Mouse (Mus musculus) MEL (cell line): ENCODE data around the gene Arhgap23. TPM values are rescaled to one million over a fixed set of nuclear protein-coding genes. Genes with fewer than 3 reads are reported as not detected.
A peak's percentile ranks its signal among the peaks of the same experiment; 100 is the strongest.

Source experiments
- DNase-seq: peaks from one replicate; pipeline ENCODE4 v3.0.0; 2011; ENCODE audit warnings: low read depth, low spot score
- H3K27ac ChIP-seq: 2 replicates; pipeline ENCODE4 v1.5.1; 2012; ENCODE audit warnings: low read depth, mild to moderate bottlenecking, control low read depth, low read length, moderate library complexity; ENCODE audit not compliant: control insufficient read depth
- H3K27me3 ChIP-seq, 2 experiments: fragments of 150-350 bp in 1 of 2; sonication (generic) in 1 of 2; 2 replicates each; pipeline ENCODE4 v1.6.1; 2012; ENCODE audit warnings: low read length in 2 of 2, mild to moderate bottlenecking in 2 of 2, improper control_type of control experiment in 1 of 2, moderate library complexity in 1 of 2; ENCODE audit not compliant: insufficient read depth in 2 of 2, control insufficient read depth in 1 of 2
- H3K36me3 ChIP-seq, 2 experiments: 2 replicates each; pipeline ENCODE4 v1.6.1; 2012 to 2014; ENCODE audit warnings: low read length in 2 of 2, improper control_type of control experiment in 1 of 2, inconsistent platforms in 1 of 2, mild to moderate bottlenecking in 1 of 2; ENCODE audit not compliant: insufficient read depth in 2 of 2, control insufficient read depth in 1 of 2
- H3K4me1 ChIP-seq, 2 experiments: fragments of 150-350 bp in 1 of 2; sonication (generic) in 1 of 2; 2 replicates each; pipeline ENCODE4 v1.6.1; 2012; ENCODE audit warnings: low read length in 2 of 2, improper control_type of control experiment in 1 of 2, mild to moderate bottlenecking in 1 of 2; ENCODE audit not compliant: insufficient read depth in 2 of 2, control insufficient read depth in 1 of 2
- H3K4me3 ChIP-seq, 2 experiments: fragments of 150-350 bp in 1 of 2; sonication (generic) in 1 of 2; 2 replicates each; pipeline ENCODE4 v1.5.1; 2012; ENCODE audit warnings: low read depth in 2 of 2, low read length in 2 of 2, mild to moderate bottlenecking in 2 of 2, moderate library complexity in 2 of 2, control low read depth in 1 of 2, improper control_type of control experiment in 1 of 2; ENCODE audit not compliant: control insufficient read depth in 1 of 2, insufficient read depth in 1 of 2
- H3K79me2 ChIP-seq: 2 replicates; pipeline ENCODE4 v1.6.1; 2012; ENCODE audit warnings: mild to moderate bottlenecking, low read length, moderate library complexity; ENCODE audit not compliant: control insufficient read depth, poor library complexity, insufficient read depth
- H3K9ac ChIP-seq: 2 replicates; pipeline ENCODE4 v1.6.1; 2012; ENCODE audit warnings: low read depth, mild to moderate bottlenecking, control low read depth, low read length, moderate library complexity; ENCODE audit not compliant: control insufficient read depth, poor library complexity, severe bottlenecking
- H3K9me3 ChIP-seq: fragments of 150-350 bp; sonication (generic); replicated peaks from 2 replicates; pipeline ENCODE4 v1.6.1; 2012; ENCODE audit warnings: mild to moderate bottlenecking, low read length, improper control_type of control experiment, moderate library complexity; ENCODE audit not compliant: insufficient read depth
- BHLHE40 ChIP-seq: IDR thresholded peaks from 2 replicates; pipeline ENCODE4 v1.6.1; 2012; ENCODE audit warnings: low read depth, mild to moderate bottlenecking, inconsistent platforms, low read length, improper control_type of control experiment, borderline replicate concordance
- CHD2 ChIP-seq: IDR thresholded peaks from 2 replicates; pipeline ENCODE4 v1.6.1; 2011; ENCODE audit warnings: low read length, improper control_type of control experiment
- CTCF ChIP-seq, 3 experiments: IDR thresholded peaks in 2 of 3; conservative IDR thresholded peaks in 1 of 3; 2 replicates each; pipeline ENCODE4 v1.5.1; 2011 to 2012; ENCODE audit warnings: low read length in 3 of 3, low read depth in 2 of 3, mild to moderate bottlenecking in 2 of 3, improper control_type of control experiment in 1 of 3, inconsistent platforms in 1 of 3, mixed read lengths in 1 of 3, moderate library complexity in 1 of 3; ENCODE audit not compliant: control insufficient read depth in 1 of 3, insufficient read depth in 1 of 3, poor library complexity in 1 of 3, severe bottlenecking in 1 of 3
- EP300 ChIP-seq, 2 experiments: IDR thresholded peaks; 2 replicates each; pipeline ENCODE4 v1.6.1; 2011; ENCODE audit warnings: improper control_type of control experiment in 2 of 2, low read length in 2 of 2, low read depth in 1 of 2, mild to moderate bottlenecking in 1 of 2
- ETS1 ChIP-seq: IDR thresholded peaks from 2 replicates; pipeline ENCODE4 v1.6.1; 2012; ENCODE audit warnings: low read depth, mild to moderate bottlenecking, inconsistent platforms, low read length, improper control_type of control experiment, moderate library complexity
- GABPA ChIP-seq: IDR thresholded peaks from 2 replicates; pipeline ENCODE4 v1.6.1; 2012; ENCODE audit warnings: low read depth, mild to moderate bottlenecking, inconsistent platforms, low read length, improper control_type of control experiment, moderate library complexity
- GATA1 ChIP-seq: IDR thresholded peaks from 2 replicates; pipeline ENCODE4 v1.6.1; 2011; ENCODE audit warnings: low read depth, low read length, improper control_type of control experiment
- JUND ChIP-seq: IDR thresholded peaks from 2 replicates; pipeline ENCODE4 v1.6.1; 2011; ENCODE audit warnings: low read depth, mild to moderate bottlenecking, improper control_type of control experiment, low read length
- KAT2A ChIP-seq: conservative IDR thresholded peaks from 2 replicates; pipeline ENCODE4 v1.6.1; 2012; ENCODE audit warnings: low read depth, low read length, improper control_type of control experiment, inconsistent platforms
- MAFK ChIP-seq: IDR thresholded peaks from 2 replicates; pipeline ENCODE4 v1.6.1; 2011; ENCODE audit warnings: low read depth, mild to moderate bottlenecking, low read length, improper control_type of control experiment, borderline replicate concordance
- MAX ChIP-seq: IDR thresholded peaks from 2 replicates; pipeline ENCODE4 v1.6.1; 2011; ENCODE audit warnings: low read length, improper control_type of control experiment
- MAZ ChIP-seq: IDR thresholded peaks from 2 replicates; pipeline ENCODE4 v1.6.1; 2012; ENCODE audit warnings: low read depth, mild to moderate bottlenecking, inconsistent platforms, low read length, improper control_type of control experiment
- MXI1 ChIP-seq: IDR thresholded peaks from 2 replicates; pipeline ENCODE4 v1.6.1; 2011; ENCODE audit warnings: mild to moderate bottlenecking, low read depth, low read length, improper control_type of control experiment
- MYB ChIP-seq: IDR thresholded peaks from 2 replicates; pipeline ENCODE4 v1.6.1; 2011; ENCODE audit warnings: mild to moderate bottlenecking, low read depth, low read length, improper control_type of control experiment
- MYC ChIP-seq: IDR thresholded peaks from 2 replicates; pipeline ENCODE4 v1.6.1; 2011; ENCODE audit warnings: low read depth, mild to moderate bottlenecking, low read length, improper control_type of control experiment, moderate library complexity
- NELFE ChIP-seq: IDR thresholded peaks from 2 replicates; pipeline ENCODE4 v1.6.1; 2011; ENCODE audit warnings: low read depth, low read length, improper control_type of control experiment
- NRF1 ChIP-seq: IDR thresholded peaks from 2 replicates; pipeline ENCODE4 v1.6.1; 2014; ENCODE audit warnings: low read depth, mild to moderate bottlenecking, inconsistent platforms, low read length, improper control_type of control experiment, moderate library complexity; ENCODE audit not compliant: poor library complexity, insufficient read depth, severe bottlenecking
- POLR2AphosphoS5 ChIP-seq: IDR thresholded peaks from 2 replicates; pipeline ENCODE4 v1.6.1; 2012; ENCODE audit warnings: low read depth, borderline replicate concordance, mild to moderate bottlenecking, inconsistent platforms, low read length, moderate library complexity, mixed read lengths
- RAD21 ChIP-seq: IDR thresholded peaks from 2 replicates; pipeline ENCODE4 v1.6.1; 2011; ENCODE audit warnings: mild to moderate bottlenecking, low read depth, low read length, improper control_type of control experiment
- RCOR1 ChIP-seq: IDR thresholded peaks from 2 replicates; pipeline ENCODE4 v1.6.1; 2012; ENCODE audit warnings: low read depth, mild to moderate bottlenecking, inconsistent platforms, low read length, improper control_type of control experiment
- SIN3A ChIP-seq: IDR thresholded peaks from 2 replicates; pipeline ENCODE4 v1.6.1; 2012; ENCODE audit warnings: low read length, improper control_type of control experiment, inconsistent platforms
- SMC3 ChIP-seq: IDR thresholded peaks from 2 replicates; pipeline ENCODE4 v1.6.1; 2011; ENCODE audit warnings: low read depth, low read length, improper control_type of control experiment
- TAL1 ChIP-seq: IDR thresholded peaks from 2 replicates; pipeline ENCODE4 v1.6.1; 2012; ENCODE audit warnings: mild to moderate bottlenecking, inconsistent platforms, low read length, moderate library complexity, mixed read lengths
- TCF12 ChIP-seq: IDR thresholded peaks from 2 replicates; pipeline ENCODE4 v1.6.1; 2014; ENCODE audit warnings: low read depth, mild to moderate bottlenecking, inconsistent platforms, low read length, improper control_type of control experiment, moderate library complexity
- UBTF ChIP-seq: IDR thresholded peaks from 2 replicates; pipeline ENCODE4 v1.6.1; 2012; ENCODE audit warnings: low read depth, mild to moderate bottlenecking, inconsistent platforms, low read length, improper control_type of control experiment, moderate library complexity, borderline replicate concordance; ENCODE audit not compliant: insufficient read depth
- USF1 ChIP-seq: IDR thresholded peaks from 2 replicates; pipeline ENCODE4 v1.6.1; 2014; ENCODE audit warnings: low read depth, mild to moderate bottlenecking, inconsistent platforms, low read length, improper control_type of control experiment, moderate library complexity
- USF2 ChIP-seq, 2 experiments: IDR thresholded peaks; 2 replicates each; pipeline ENCODE4 v1.6.1; 2011 to 2012; ENCODE audit warnings: improper control_type of control experiment in 2 of 2, low read length in 2 of 2, borderline replicate concordance in 1 of 2, inconsistent platforms in 1 of 2, low read depth in 1 of 2, mild to moderate bottlenecking in 1 of 2; ENCODE audit not compliant: insufficient read depth in 1 of 2
- ZC3H11A ChIP-seq: IDR thresholded peaks from 2 replicates; pipeline ENCODE4 v1.6.1; 2012; ENCODE audit warnings: low read depth, mild to moderate bottlenecking, inconsistent platforms, low read length, improper control_type of control experiment
- ZKSCAN1 ChIP-seq: IDR thresholded peaks from 2 replicates; pipeline ENCODE4 v1.6.1; 2012; ENCODE audit warnings: low read depth, mild to moderate bottlenecking, inconsistent platforms, low read length, improper control_type of control experiment, moderate library complexity
- ZMIZ1 ChIP-seq: IDR thresholded peaks from 2 replicates; pipeline ENCODE4 v1.6.1; 2012; ENCODE audit warnings: low read depth, mild to moderate bottlenecking, inconsistent platforms, low read length, improper control_type of control experiment, moderate library complexity
- polyA plus RNA-seq, 2 experiments: library from polyadenylated mRNA; stranded (reverse) in 1 of 2; unstranded in 1 of 2; fragments of >175 nt in 1 of 2; fragments of >200 nt in 1 of 2; gene quantifications; 2 replicates each; pipeline versions ENCODE4 v1.2.1 to v1.2.4; 2012; ENCODE audit warnings: low replicate concordance in 2 of 2, low read depth in 1 of 2; ENCODE audit not compliant: insufficient read length in 2 of 2, insufficient read depth in 1 of 2, missing spikeins in 1 of 2
- total RNA-seq: library from RNA; depleted of rRNA; stranded (reverse); fragments of 300-350 nt; gene quantifications from 2 replicates; pipeline ENCODE4 v1.2.3, GENCODE M21; 2012

Gene Arhgap23
- total and polyA plus RNA-seq, 3 experiments, result 1.7 to 7.5 TPM; not detected in 1

DNA sequence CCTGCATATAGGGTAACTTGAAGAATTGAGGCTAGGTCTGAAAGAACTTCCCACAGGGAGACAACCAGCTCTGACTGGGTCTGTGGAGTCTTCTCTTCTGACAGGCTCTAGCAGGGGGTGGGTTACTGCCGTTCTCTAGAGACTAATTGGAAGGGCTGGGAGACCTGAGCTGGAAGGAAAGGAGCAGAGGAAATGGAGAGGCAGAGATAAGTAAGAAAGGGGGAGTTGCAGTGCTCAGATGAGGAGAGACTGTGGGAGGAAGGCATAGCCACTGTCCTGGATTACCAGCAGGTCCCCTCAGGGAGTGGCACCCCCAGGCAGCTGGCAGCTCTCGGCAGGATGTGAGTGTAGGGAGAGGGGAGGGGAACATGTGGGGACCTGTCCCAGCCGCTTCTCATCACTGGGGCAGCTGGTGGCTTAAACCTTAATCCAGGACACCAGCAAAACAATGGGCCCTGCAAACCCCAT is 26.4 kb downstream of the Arhgap23 start:
- peaks cover 0 to 35% of the 10 kb centered on the region in 2 experiments; a peak in 2 of 4 replicates for H3K36me3 ChIP-seq
- TF ChIP-seq EP300 (IDR thresholded peaks at IDR 0.05; ENCODE audit: low read depth in 1 of 2, low read length in 2 of 2) (peak; percentile 28 to 48; a peak in 1 of 4 replicates), RCOR1 (no peak), ZKSCAN1 (no peak), UBTF (no peak), USF2 (IDR thresholded peaks at IDR 0.05; ENCODE audit: borderline replicate concordance in 1 of 2, insufficient read depth in 1 of 2, low read depth in 1 of 2, low read length in 2 of 2) (no peak), MYB (no peak), GABPA (0 out of 2 replicates have a peak, but pooled peaks have one; percentile 18), MYC (no peak), BHLHE40 (no peak), JUND (no peak), NELFE (0 out of 2 replicates have a peak, but pooled peaks have one; percentile 28), MAX (no peak), POLR2AphosphoS5 (no peak), USF1 (no peak), CTCF (IDR thresholded peaks at IDR 0.05 in 2 of 3, conservative IDR thresholded peaks at IDR 0.05 in 1 of 3; ENCODE audit: control insufficient read depth in 1 of 3, insufficient read depth in 1 of 3, low read depth in 2 of 3, low read length in 3 of 3, poor library complexity in 1 of 3, severe bottlenecking in 1 of 3) (no peak), KAT2A (no peak), NRF1 (no peak), MAZ (no peak), CHD2 (no peak), RAD21 (no peak), TCF12 (no peak; the same call in 1 of the 2 replicates), ZC3H11A (no peak), MAFK (no peak), SIN3A (0 out of 2 replicates have a peak, but pooled peaks have one; percentile 14), TAL1 (peak; percentile 52; the same call in 1 of the 2 replicates), ETS1 (peak; percentile 33; the same call in 1 of the 2 replicates), MXI1 (no peak), SMC3 (no peak), ZMIZ1 (no peak), GATA1 (peak; percentile 62)
- H3K4me3 ChIP-seq, result peak overlapping the region; percentile 5 to 13; a peak in 1 of 4 replicates
- peak overlapping the region; percentile 50 for H3K27ac ChIP-seq
- H3K27me3 ChIP-seq, result no peaks in the 10 kb centered on the region
- H3K79me2 ChIP-seq, result no peaks in the 10 kb centered on the region
- H3K4me1 ChIP-seq, result peaks cover 30 to 44% of the 10 kb centered on the region in 2 experiments
- DNase-seq, result peak; percentile 58
- H3K9me3 ChIP-seq, result no peaks in the 10 kb centered on the region
- H3K9ac ChIP-seq, result peak overlapping the region; percentile 37
